Mouse (Mus musculus) stomach, embryonic 15.5 days (tissue): ENCODE data around the gene Uvrag. TPM values are rescaled to one million over a fixed set of nuclear protein-coding genes. Genes with fewer than 3 reads are reported as not detected.
"Not testable (repeated sequence)": the region's sequence is repeated elsewhere in the genome, so short reads cannot be mapped to it uniquely, and the experiment has no call there.

ENCODE experiments used
- ATAC-seq: fragments of 200-750 bp; cut with Nextera tagmentation; 2 replicates; pipeline ENCODE4 v1.8.0; 2017; ENCODE audit warnings: low read depth, moderate number of reproducible peaks, moderate TSS enrichment; ENCODE audit not compliant: insufficient read depth, low FRiP score
- H3K27ac ChIP-seq: fragments of 300-500 bp; sonication (generic); 2 replicates; pipeline ENCODE4 v1.5.1; 2015; ENCODE audit warnings: mild to moderate bottlenecking, inconsistent platforms
- H3K27me3 ChIP-seq: fragments of 300-500 bp; sonication (generic); replicated peaks from 2 replicates; pipeline ENCODE4 v1.6.1; 2015; ENCODE audit warnings: inconsistent platforms
- H3K36me3 ChIP-seq: fragments of 300-500 bp; sonication (generic); 2 replicates; pipeline ENCODE4 v1.6.1; 2015; ENCODE audit warnings: inconsistent platforms
- H3K4me1 ChIP-seq: fragments of 300-500 bp; sonication (generic); 2 replicates; pipeline ENCODE4 v1.6.1; 2015; ENCODE audit warnings: inconsistent platforms
- H3K4me2 ChIP-seq: fragments of 300-500 bp; sonication (generic); 2 replicates; pipeline ENCODE4 v1.6.1; 2015; ENCODE audit warnings: mild to moderate bottlenecking, inconsistent platforms
- H3K4me3 ChIP-seq: fragments of 300-500 bp; sonication (generic); replicated peaks from 2 replicates; pipeline ENCODE4 v1.5.1; 2015; ENCODE audit warnings: inconsistent platforms
- H3K9ac ChIP-seq: fragments of 300-500 bp; sonication (generic); 2 replicates; pipeline ENCODE4 v1.6.1; 2015; ENCODE audit warnings: inconsistent platforms
- H3K9me3 ChIP-seq: fragments of 300-500 bp; sonication (generic); 2 replicates; pipeline ENCODE4 v1.6.1; 2016; ENCODE audit warnings: inconsistent platforms
- WGBS: fragments of 180-500 bp; shearing (Covaris S2); methylation state at CpG from one replicate; pipeline ENCODE4 v1.1.7; 2015; 5-methylcytosine and 5-hydroxymethylcytosine counted together
- polyA plus RNA-seq: library from polyadenylated mRNA; unstranded; fragments of >200 nt; fragmentation: Nextera tagmentation; extraction: Ambion mirVana; gene quantifications from 2 replicates; pipeline ENCODE4 v1.2.1, GENCODE M21; 2015

The Uvrag gene
- polyA plus RNA-seq, 1 experiment from 2014 or later, result 19.4 TPM

DNA sequence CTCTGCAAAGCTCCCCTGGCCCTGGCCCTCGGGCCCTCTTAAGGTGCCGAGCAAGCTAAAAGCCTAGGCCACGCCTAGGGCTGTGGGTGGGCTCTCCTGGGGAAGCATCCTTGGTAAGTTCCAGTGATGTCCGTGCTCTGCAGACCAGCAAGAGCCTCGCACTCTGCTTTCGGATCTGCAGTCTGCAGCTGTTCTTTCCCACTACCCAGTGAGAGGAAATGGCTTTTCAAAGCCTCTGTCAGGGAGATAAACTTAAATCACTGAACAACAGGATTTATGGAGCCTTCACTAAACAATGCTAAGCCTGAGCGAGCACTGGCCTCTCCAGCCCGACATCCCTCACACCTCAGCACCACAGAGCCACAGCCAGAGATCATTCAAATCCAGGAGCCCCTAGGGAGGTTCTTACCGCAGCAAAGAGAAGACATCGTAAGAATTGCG, 75.5 kb downstream of the Uvrag start:
- Histone ChIP-seq H3K27me3 (no peaks in the 10 kb centered on the region), H3K4me3 (no peak overlapping the region), H3K4me1 (peaks cover 12% of the 10 kb centered on the region), H3K27ac (peak overlapping the region; percentile 26; the same call in 1 of the 2 replicates), H3K4me2 (0 out of 2 replicates have a peak overlapping the region, but pooled peaks have one; percentile 2), H3K36me3 (no peaks in the 10 kb centered on the region), H3K9me3 (no peaks in the 10 kb centered on the region), H3K9ac (no peak overlapping the region)
- peak; percentile 35; the same call in 1 of the 2 replicates for ATAC-seq
- WGBS, result 17% methylated on average over 11 of the region's 11 CpGs

DNA sequence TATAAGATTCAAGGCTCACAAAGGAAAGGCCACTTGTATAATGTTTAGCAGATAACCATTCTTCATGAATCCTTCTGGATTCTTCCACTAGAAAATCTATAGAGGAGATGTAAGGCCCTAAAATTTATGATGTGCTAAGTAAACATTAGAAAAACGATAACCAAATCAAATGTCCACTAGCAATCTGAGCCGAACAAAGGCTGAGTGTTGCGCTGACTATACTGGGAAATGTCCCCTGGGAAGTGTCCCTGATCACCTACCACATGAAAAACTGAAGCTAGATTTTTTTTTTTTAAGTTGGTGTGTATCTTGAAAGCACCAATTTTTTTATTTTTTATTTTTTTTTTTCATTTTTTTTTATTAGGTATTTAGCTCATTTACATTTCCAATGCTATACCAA, 76.1 kb downstream of the Uvrag start:
- Histone ChIP-seq H3K9me3 (no peaks in the 10 kb centered on the region), H3K27ac (no peak overlapping the region), H3K4me1 (peaks cover 12% of the 10 kb centered on the region), H3K4me3 (no peak overlapping the region), H3K27me3 (no peaks in the 10 kb centered on the region), H3K4me2 (no peak overlapping the region), H3K9ac (no peak overlapping the region), H3K36me3 (no peaks in the 10 kb centered on the region)
- WGBS, result 53% methylated on average over 3 of the region's 3 CpGs
- no peak for ATAC-seq

DNA sequence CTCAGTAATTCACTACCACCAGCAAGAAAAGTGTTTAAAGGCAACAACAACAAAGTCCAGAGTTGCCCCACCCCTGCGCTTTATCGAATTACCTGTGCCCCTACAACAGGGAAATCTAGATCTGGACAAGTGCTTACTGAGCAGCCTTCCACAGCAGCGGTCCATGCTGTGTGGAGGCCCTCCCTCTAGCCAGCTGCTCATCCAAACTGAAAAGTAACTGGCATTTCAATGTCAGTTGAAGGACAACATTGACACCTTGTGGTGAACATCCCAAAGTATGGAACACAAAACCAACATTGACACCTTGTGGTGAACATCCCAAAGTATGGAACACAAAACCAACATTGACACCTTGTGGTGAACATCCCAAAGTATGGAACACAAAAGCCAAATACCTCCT, 78.7 kb downstream of the Uvrag start:
- ATAC-seq, result not testable (repeated sequence)
- WGBS, result 78% methylated on average over 3 of the region's 3 CpGs

DNA sequence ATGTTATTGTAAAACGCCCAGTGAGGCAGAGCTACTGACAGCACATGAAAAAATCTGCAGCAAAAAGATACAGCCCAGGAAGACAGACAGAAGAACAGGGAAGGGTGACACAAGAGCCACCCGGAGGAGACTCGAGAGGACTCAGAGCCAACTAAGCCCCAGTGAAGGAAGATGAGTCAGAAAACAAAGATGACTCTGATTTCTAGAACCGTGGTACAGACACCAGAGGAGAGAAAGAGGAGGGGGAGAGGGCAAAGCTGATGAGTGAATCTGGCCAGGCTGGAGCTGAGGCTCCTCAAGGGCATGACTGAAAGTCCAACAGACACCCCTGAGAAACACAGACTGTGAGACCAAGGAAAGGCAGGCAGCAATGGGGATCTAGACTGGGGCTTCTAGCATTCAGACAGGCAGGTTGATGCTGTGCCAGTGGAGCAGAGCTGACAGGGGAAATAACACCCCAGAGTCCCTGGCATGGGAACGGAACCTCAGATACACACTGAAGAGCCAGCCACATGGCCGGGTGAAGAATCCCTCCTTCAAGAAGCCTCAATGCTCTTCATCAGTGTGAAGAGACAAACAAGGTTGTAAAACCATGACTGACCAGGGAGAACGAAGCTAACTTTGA, 79.8 kb downstream of the Uvrag start:
- Histone ChIP-seq H3K36me3 (no peaks in the 10 kb centered on the region), H3K9ac (no peak overlapping the region), H3K27me3 (no peaks in the 10 kb centered on the region), H3K4me2 (no peak overlapping the region), H3K4me3 (no peak overlapping the region), H3K9me3 (no peaks in the 10 kb centered on the region), H3K4me1 (peaks cover 12% of the 10 kb centered on the region), H3K27ac (no peak overlapping the region)
- WGBS, result 77% methylated on average over 7 of the region's 7 CpGs
- ATAC-seq, result no peak

More for the DNA sequence above, 78.7 kb downstream of the Uvrag start:
- H3K4me2 ChIP-seq, H3K9me3 ChIP-seq, H3K9ac ChIP-seq, H3K36me3 ChIP-seq, H3K4me3 ChIP-seq, H3K27me3 ChIP-seq, H3K27ac ChIP-seq: not testable (repeated sequence)
- peaks cover 12% of the 10 kb centered on the region for H3K4me1 ChIP-seq

DNA sequence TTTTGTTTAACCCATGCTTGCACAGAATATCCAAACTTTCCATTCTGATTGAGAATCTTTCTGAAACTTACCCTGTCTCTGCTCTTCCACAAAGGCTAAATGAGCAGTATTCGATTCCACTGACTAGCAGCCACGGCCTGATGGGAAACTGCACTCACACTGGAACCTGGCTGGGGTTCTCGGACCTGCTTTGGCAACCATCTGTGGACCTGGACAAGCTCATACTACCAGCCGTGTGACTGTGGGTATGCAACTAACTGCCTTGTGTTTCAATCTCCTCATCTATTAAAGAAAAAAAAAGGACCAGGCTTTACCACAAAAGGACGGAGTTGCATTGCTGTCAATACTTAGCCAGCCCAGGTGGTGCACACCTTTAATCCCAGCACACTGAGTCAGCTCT, 80.5 kb downstream of the Uvrag start:
- Histone ChIP-seq H3K4me3 (no peak overlapping the region), H3K4me2 (no peak overlapping the region), H3K36me3 (no peaks in the 10 kb centered on the region), H3K9ac (no peak overlapping the region), H3K9me3 (no peaks in the 10 kb centered on the region), H3K27me3 (no peaks in the 10 kb centered on the region), H3K4me1 (peaks cover 7% of the 10 kb centered on the region), H3K27ac (no peak overlapping the region)
- 86% methylated on average over 5 of the region's 5 CpGs for WGBS
- no peak for ATAC-seq

DNA sequence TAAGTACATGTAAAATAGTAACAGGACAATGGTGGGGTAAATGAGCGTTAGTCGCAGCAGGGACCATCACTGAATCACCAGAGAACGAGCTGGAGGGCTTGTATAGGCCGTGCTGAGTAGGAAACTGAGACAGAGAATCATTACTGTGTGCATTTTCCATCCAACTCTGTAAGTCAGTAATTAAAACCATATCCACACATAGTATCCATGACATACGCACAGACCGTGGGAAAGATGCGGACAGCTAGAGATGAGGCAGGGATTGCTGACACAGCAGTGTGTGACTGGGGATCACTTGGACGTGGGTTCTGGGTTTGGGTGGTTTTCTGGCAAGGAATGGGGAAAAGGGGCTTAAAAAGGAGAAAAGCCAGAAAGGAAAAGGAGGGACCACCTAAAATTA, 81.0 kb downstream of the Uvrag start:
- Histone ChIP-seq H3K9me3 (no peaks in the 10 kb centered on the region), H3K27me3 (no peaks in the 10 kb centered on the region), H3K36me3 (no peaks in the 10 kb centered on the region), H3K4me2 (no peak overlapping the region), H3K4me1 (peaks cover 3% of the 10 kb centered on the region; the same call in 1 of the 2 replicates), H3K9ac (no peak overlapping the region), H3K27ac (no peak overlapping the region), H3K4me3 (no peak overlapping the region)
- 90% methylated on average over 8 of the region's 8 CpGs for WGBS
- ATAC-seq, result no peak

DNA sequence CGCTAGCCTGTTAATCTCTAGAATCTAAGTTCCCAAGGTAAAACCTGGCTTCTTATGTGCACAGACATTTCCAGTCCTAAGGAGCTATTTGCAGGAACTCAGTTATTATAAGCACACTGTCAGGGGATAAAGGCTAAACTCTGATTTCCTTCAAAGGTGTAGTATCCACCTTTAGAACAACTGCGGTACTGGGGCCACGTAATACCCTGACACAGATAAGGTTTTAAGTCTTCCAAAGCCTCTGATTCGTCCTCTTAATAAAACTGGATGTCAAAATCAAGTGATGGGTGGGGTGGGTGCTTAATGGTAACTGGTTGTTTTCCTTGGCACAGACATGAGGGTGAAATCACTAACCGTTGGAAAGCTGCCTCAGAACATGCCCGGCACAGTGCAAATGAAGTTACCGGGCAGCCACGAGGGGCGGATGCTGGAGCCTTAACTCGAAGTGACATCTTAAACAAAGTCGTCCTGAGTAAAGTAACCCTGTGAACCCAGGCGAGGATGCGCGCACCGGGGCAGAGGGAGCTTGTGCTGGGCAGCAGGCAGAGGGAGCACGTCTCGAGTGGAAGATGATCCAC, 83.8 kb downstream of the Uvrag start:
- Histone ChIP-seq H3K9me3 (no peaks in the 10 kb centered on the region), H3K27ac (no peak overlapping the region), H3K9ac (no peak overlapping the region), H3K27me3 (no peaks in the 10 kb centered on the region), H3K4me1 (peaks cover 3% of the 10 kb centered on the region; the same call in 1 of the 2 replicates), H3K4me3 (no peak overlapping the region), H3K4me2 (no peak overlapping the region), H3K36me3 (no peaks in the 10 kb centered on the region)
- no peak for ATAC-seq
- 74% methylated on average over 17 of the region's 17 CpGs for WGBS

DNA sequence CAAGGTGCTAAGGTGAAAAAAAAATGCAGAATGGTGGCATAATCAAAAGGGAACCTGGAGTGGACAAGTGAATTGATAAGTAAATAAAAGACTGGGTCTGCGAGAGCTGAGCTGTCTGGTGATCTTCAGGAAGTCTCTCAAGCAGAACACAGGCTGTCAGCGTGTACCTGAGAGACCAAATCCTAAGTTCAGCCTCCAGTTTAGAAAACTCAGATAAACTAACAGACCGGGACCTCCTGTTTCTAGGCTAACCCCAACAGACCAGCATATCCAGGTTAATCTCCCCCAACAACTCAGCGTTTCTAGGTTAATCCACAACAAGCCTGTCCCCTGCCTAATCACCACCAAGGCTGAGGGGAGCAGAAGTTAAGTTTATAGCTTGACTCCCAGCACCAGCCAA, 87.3 kb downstream of the Uvrag start:
- Histone ChIP-seq H3K27me3 (no peaks in the 10 kb centered on the region), H3K9me3 (no peaks in the 10 kb centered on the region), H3K9ac (no peak overlapping the region), H3K4me3 (no peak overlapping the region), H3K4me1 (no peaks in the 10 kb centered on the region), H3K27ac (no peak overlapping the region), H3K36me3 (no peaks in the 10 kb centered on the region), H3K4me2 (no peak overlapping the region)
- 92% methylated on average over 4 of the region's 4 CpGs for WGBS
- ATAC-seq, result no peak

DNA sequence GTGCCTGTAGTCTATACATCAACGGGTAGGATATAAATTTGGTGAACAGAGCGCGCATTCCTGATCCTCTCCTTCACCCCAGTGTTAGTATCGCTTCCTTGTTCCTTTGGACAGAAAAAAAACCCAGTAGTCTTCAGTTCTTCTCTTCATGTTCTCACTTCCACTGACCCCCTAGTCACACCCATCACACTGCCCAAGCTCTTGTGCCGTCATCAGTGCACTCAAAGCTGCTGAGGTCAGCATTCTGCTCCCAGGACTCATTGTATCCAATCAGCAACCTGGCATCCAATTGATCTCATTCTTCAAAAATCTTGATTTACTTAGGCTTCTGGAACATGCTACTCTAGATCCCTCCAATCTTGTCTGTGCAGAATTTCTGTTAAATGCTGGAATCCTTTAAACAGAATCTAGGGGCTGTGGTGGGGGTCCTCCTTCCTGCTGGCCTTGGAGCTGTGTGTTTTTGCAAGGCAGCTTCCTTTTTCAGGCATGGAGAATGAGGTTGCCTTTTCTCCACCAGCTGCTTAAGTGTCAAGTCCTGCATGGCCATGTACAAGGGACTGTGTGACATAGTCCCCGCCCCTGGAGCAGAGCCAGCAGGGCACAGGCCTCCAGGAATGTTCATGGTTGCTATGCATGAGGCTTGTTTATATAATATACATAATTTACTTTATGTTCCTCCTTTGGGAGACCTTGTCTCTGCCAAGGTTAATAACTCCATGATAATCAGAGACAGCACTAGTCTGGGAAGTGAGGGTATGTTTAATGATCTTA, 88.3 kb downstream of the Uvrag start:
- no peak overlapping the region for H3K4me2 ChIP-seq
- H3K4me1 ChIP-seq, result no peaks in the 10 kb centered on the region
- ATAC-seq, result no peak; the same call in 1 of the 2 replicates
- 0 out of 2 replicates have a peak, but pooled peaks cover 3% of the 10 kb centered on the region for H3K36me3 ChIP-seq
- no peaks in the 10 kb centered on the region for H3K27me3 ChIP-seq
- no peaks in the 10 kb centered on the region for H3K9me3 ChIP-seq
- H3K27ac ChIP-seq, result no peak overlapping the region
- WGBS, result 78% methylated on average over 6 of the region's 6 CpGs
- H3K4me3 ChIP-seq, result no peak overlapping the region
- no peak overlapping the region for H3K9ac ChIP-seq

DNA sequence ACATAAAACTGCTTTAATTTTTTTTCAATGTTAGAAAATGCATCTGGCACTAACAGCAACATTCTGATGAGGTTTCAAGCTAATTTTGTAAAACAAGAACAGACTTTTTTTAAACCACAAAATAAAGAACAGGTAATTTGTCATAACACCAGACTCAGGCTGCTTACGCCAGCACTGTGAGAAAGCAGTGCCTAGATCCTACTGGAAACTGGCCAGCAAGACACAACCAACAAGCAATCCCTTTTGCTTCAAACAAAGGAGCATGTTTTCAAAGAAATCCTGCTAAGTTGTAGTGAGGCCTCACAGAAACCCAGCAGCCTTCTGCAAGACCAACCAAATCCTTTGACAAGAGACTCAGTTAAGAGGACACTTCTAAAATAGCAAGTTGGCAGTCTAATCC, 90.1 kb downstream of the Uvrag start:
- Histone ChIP-seq H3K27ac (no peak overlapping the region), H3K9ac (no peak overlapping the region), H3K9me3 (no peaks in the 10 kb centered on the region), H3K4me1 (peaks cover 6% of the 10 kb centered on the region; the same call in 1 of the 2 replicates), H3K27me3 (no peaks in the 10 kb centered on the region), H3K4me3 (no peak overlapping the region), H3K36me3 (0 out of 2 replicates have a peak, but pooled peaks cover 3% of the 10 kb centered on the region), H3K4me2 (no peak overlapping the region)
- 65% methylated on average over 1 of the region's 1 CpGs for WGBS
- ATAC-seq, result no peak

DNA sequence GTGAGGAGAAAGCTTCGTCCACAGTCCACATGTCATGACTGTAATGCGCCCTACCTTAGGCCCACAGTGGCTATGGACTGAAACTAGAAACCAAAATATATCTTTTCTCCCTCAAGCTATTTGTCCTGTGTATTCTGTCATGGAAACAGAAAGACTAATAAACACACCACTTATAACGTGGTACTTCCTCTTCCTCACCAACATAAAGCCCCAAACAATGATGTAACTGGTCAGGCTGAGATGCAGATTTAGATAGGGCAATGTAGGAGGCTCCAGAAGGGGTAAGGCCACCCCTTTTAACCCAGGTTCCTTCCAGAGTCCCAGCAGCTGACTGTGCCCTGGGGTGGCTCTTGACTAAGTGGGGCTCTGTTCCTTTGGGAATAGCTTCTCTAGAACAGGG, 91.0 kb downstream of the Uvrag start:
- no peak for ATAC-seq
- Histone ChIP-seq H3K4me2 (no peak overlapping the region), H3K9me3 (no peaks in the 10 kb centered on the region), H3K36me3 (0 out of 2 replicates have a peak, but pooled peaks cover 3% of the 10 kb centered on the region), H3K4me3 (no peak overlapping the region), H3K9ac (no peak overlapping the region), H3K4me1 (peaks cover 6% of the 10 kb centered on the region; the same call in 1 of the 2 replicates), H3K27me3 (no peaks in the 10 kb centered on the region), H3K27ac (no peak overlapping the region)
- WGBS, result 73% methylated on average over 3 of the region's 3 CpGs
